Mouse (Mus musculus) layer of hippocampus, adult 2 months (tissue): ENCODE results near the gene Vps41. TPM values are rescaled to one million over a fixed set of nuclear protein-coding genes. Genes with fewer than 3 reads are reported as not detected.

Experiments
- DNase-seq, 2 experiments: peaks; one replicate each; pipeline ENCODE4 v3.0.0; 2022; ENCODE audit warnings: low spot score in 2 of 2
- H3K27ac ChIP-seq: fragments of 200-600 bp; 2 replicates; pipeline ENCODE4 v1.8.1; 2022
- H3K4me3 ChIP-seq: fragments of 200-600 bp; 2 replicates; pipeline ENCODE4 v1.8.1; 2022; ENCODE audit warnings: mild to moderate bottlenecking
- CTCF ChIP-seq: fragments of 200-600 bp; conservative IDR thresholded peaks from 2 replicates; pipeline ENCODE4 v1.8.1; 2022; ENCODE audit warnings: antibody characterized with exemption, mild to moderate bottlenecking, moderate library complexity
- long read RNA-seq, 2 experiments: library from polyadenylated mRNA; stranded (forward); transcript quantifications; one replicate each; pipeline ENCODE4 v2.0.0; 2021; ENCODE audit warnings: borderline mapping rate in 2 of 2
- total RNA-seq, 2 experiments: library from RNA; stranded (reverse); gene quantifications; 2 replicates each; pipeline ENCODE4 v1.2.3; 2021

Gene Vps41
- 100 to 1,000 TPM; 158 TPM for total RNA-seq
- long read RNA-seq, experiment 1, transcript Vps41-201 (29 exons, 3,199 nt), result major isoform, 102 of 144 reads
- long read RNA-seq, experiment 1, partial matches to known transcripts, result 25 of 144 reads
- long read RNA-seq, experiment 1, other reads (novel, unspliced or antisense), result 17 of 144 reads
- long read RNA-seq, experiment 2, transcript Vps41-201 (29 exons, 3,199 nt), result major isoform, 164 of 210 reads
- long read RNA-seq, experiment 2, partial matches to known transcripts, result 27 of 210 reads
- long read RNA-seq, experiment 2, other reads (novel, unspliced or antisense), result 19 of 210 reads

- peak within 1 kb of the TSS; percentile 99 for H3K4me3 ChIP-seq
- H3K27ac ChIP-seq, result peak within 1 kb of the TSS; percentile 89
- peak; percentile 77 to 90 for DNase-seq
- no peak for TF ChIP-seq CTCF
Measured at GRCm38 (mm10) chr13:18717185-18717584, at the start of gene Vps41. Gene Vps41 (plus strand): TSS chr13:18717286.

GRCm38 (mm10) chr13:18698518-18699065 lies 18.5 kb upstream of the Vps41 start:
- peak; percentile 95 for TF ChIP-seq CTCF
- H3K4me3 ChIP-seq, result no peak overlapping the region
- peak; percentile 66 to 69 for DNase-seq
- H3K27ac ChIP-seq, result no peak overlapping the region

GRCm38 (mm10) chr13:18711685-18712084 lies 5.4 kb upstream of the Vps41 start:
- no peak for DNase-seq
- Histone ChIP-seq H3K27ac (no peak overlapping the region), H3K4me3 (no peak overlapping the region)
- TF ChIP-seq CTCF, result no peak

- DNase-seq, result no peak
- TF ChIP-seq CTCF, result no peak
- Histone ChIP-seq H3K4me3 (peak overlapping the region; percentile 99), H3K27ac (peak overlapping the region; percentile 89)
Measured at GRCm38 (mm10) chr13:18716707-18717106, 379 bp upstream of the Vps41 start.

GRCm38 (mm10) chr13:18718461-18718860 lies 1.4 kb downstream of the Vps41 start:
- Histone ChIP-seq H3K4me3 (no peak overlapping the region; the same call in 1 of the 2 replicates), H3K27ac (no peak overlapping the region)
- no peak for DNase-seq
- TF ChIP-seq CTCF, result no peak

GRCm38 (mm10) chr13:18730666-18731065 lies 13.6 kb downstream of the Vps41 start:
- Histone ChIP-seq H3K27ac (no peak overlapping the region), H3K4me3 (no peak overlapping the region)
- TF ChIP-seq CTCF, result no peak
- DNase-seq, result no peak

GRCm38 (mm10) chr13:18736590-18736989 lies 19.5 kb downstream of the Vps41 start:
- Histone ChIP-seq H3K27ac (peak overlapping the region; percentile 84), H3K4me3 (no peak overlapping the region)
- no peak for TF ChIP-seq CTCF
- peak in 1 of 2 experiments; percentile 23 for DNase-seq

GRCm38 (mm10) chr13:18743575-18744265 lies 26.6 kb downstream of the Vps41 start:
- DNase-seq, result peak; percentile 59 to 81
- TF ChIP-seq CTCF, result no peak
- H3K4me3 ChIP-seq, result no peak overlapping the region

GRCm38 (mm10) chr13:18744266-18744652 lies 27.2 kb downstream of the Vps41 start:
- Histone ChIP-seq H3K27ac (peak overlapping the region; percentile 81), H3K4me3 (no peak overlapping the region)
- TF ChIP-seq CTCF, result no peak
- no peak for DNase-seq

More at GRCm38 (mm10) chr13:18743575-18744265, 26.6 kb downstream of the Vps41 start:
- peak overlapping the region; percentile 81 for H3K27ac ChIP-seq

GRCm38 (mm10) chr13:18757958-18758357 lies 40.9 kb downstream of the Vps41 start:
- Histone ChIP-seq H3K27ac (no peak overlapping the region), H3K4me3 (no peak overlapping the region)
- TF ChIP-seq CTCF, result peak; percentile 71
- no peak for DNase-seq

GRCm38 (mm10) chr13:18759361-18760056 lies 42.4 kb downstream of the Vps41 start:
- Histone ChIP-seq H3K27ac (no peak overlapping the region), H3K4me3 (no peak overlapping the region)
- no peak for DNase-seq
- TF ChIP-seq CTCF, result no peak

GRCm38 (mm10) chr13:18761452-18761851 lies 44.4 kb downstream of the Vps41 start:
- no peak overlapping the region for H3K4me3 ChIP-seq
- no peak overlapping the region for H3K27ac ChIP-seq
- no peak for TF ChIP-seq CTCF
- no peak for DNase-seq

- TF ChIP-seq CTCF, result no peak
- Histone ChIP-seq H3K4me3 (no peak overlapping the region), H3K27ac (no peak overlapping the region)
- no peak for DNase-seq
Measured at GRCm38 (mm10) chr13:18767893-18768292, 50.8 kb downstream of the Vps41 start.
